Mouse (Mus musculus) midbrain, embryonic 14.5 days (tissue): Measurements from ENCODE around the gene Gramd1b. TPM values are rescaled to one million over a fixed set of nuclear protein-coding genes. Genes with fewer than 3 reads are reported as not detected.

Source experiments
- ATAC-seq: fragments of 200-750 bp; cut with Nextera tagmentation; 2 replicates; pipeline ENCODE4 v1.8.0; 2017; ENCODE audit warnings: moderate number of reproducible peaks, moderate library complexity; ENCODE audit not compliant: low FRiP score, low TSS enrichment
- DNase-seq: peaks from one replicate; pipeline ENCODE4 v3.0.0-alpha.2; 2015
- H3K27ac ChIP-seq: fragments of 300-500 bp; sonication (generic); replicated peaks from 2 replicates; pipeline ENCODE4 v1.5.1; 2014; ENCODE audit warnings: mild to moderate bottlenecking, low read depth, low read length, moderate library complexity
- H3K27me3 ChIP-seq: fragments of 300-500 bp; sonication (generic); 2 replicates; pipeline ENCODE4 v1.6.1; 2014; ENCODE audit warnings: low read length, control low read depth, mixed read lengths; ENCODE audit not compliant: control insufficient read depth, insufficient read depth
- H3K36me3 ChIP-seq: fragments of 300-500 bp; sonication (generic); 2 replicates; pipeline ENCODE4 v1.6.1; 2014; ENCODE audit warnings: low read length, control low read depth; ENCODE audit not compliant: control insufficient read depth, insufficient read depth
- H3K4me1 ChIP-seq: fragments of 300-500 bp; sonication (generic); 2 replicates; pipeline ENCODE4 v1.6.1; 2014; ENCODE audit warnings: mild to moderate bottlenecking, antibody characterized with exemption, low read length, control low read depth; ENCODE audit not compliant: control insufficient read depth, insufficient read depth
- H3K4me2 ChIP-seq: fragments of 300-500 bp; sonication (generic); 2 replicates; pipeline ENCODE4 v1.6.1; 2014; ENCODE audit warnings: mild to moderate bottlenecking, low read length, moderate library complexity
- H3K4me3 ChIP-seq: fragments of 300-500 bp; sonication (generic); replicated peaks from 2 replicates; pipeline ENCODE4 v1.5.1; 2014; ENCODE audit warnings: low read depth, low read length
- H3K9ac ChIP-seq: fragments of 300-500 bp; sonication (generic); replicated peaks from 2 replicates; pipeline ENCODE4 v1.6.1; 2014; ENCODE audit warnings: mild to moderate bottlenecking, low read length, moderate library complexity
- H3K9me3 ChIP-seq: fragments of 300-500 bp; sonication (generic); 2 replicates; pipeline ENCODE4 v1.6.1; 2016; ENCODE audit warnings: low read length, control low read depth, mixed read lengths; ENCODE audit not compliant: control insufficient read depth
- WGBS: fragments of 180-500 bp; shearing (Covaris S2); extraction: QIAGEN DNeasy Blood & Tissue Kit; methylation state at CpG from one replicate; pipeline ENCODE4 v1.1.7; 2014; 5-methylcytosine and 5-hydroxymethylcytosine counted together
- polyA plus RNA-seq: library from polyadenylated mRNA; unstranded; fragments of >200 nt; fragmentation: Nextera tagmentation; extraction: Ambion mirVana; gene quantifications from 2 replicates; pipeline ENCODE4 v1.2.1, GENCODE M21; 2014

Gramd1b gene
- polyA plus RNA-seq, 1 experiment from 2014 or later = 11.3 TPM

- no peak overlapping the region for H3K27ac ChIP-seq
- H3K4me1 ChIP-seq = no peaks in the 10 kb centered on the region
- H3K9ac ChIP-seq = no peak overlapping the region
- no peaks in the 10 kb centered on the region for H3K9me3 ChIP-seq
- no peaks in the 10 kb centered on the region for H3K27me3 ChIP-seq
- 78% methylated on average over 9 of the region's 9 CpGs for WGBS
- H3K4me2 ChIP-seq = no peak overlapping the region
- ATAC-seq = no peak
- no peak for DNase-seq
- H3K36me3 ChIP-seq = peaks cover 40% of the 10 kb centered on the region
- H3K4me3 ChIP-seq = no peak overlapping the region
Measured at GRCm38 (mm10) chr9:40316865-40317660, 214.1 kb downstream of the Gramd1b start.

GRCm38 (mm10) chr9:40311813-40312212 lies 219.4 kb downstream of the Gramd1b start:
- DNase-seq (no peak), ATAC-seq (no peak)
- Histone ChIP-seq H3K36me3 (peaks cover 65% of the 10 kb centered on the region), H3K9me3 (no peaks in the 10 kb centered on the region), H3K4me3 (no peak overlapping the region), H3K27ac (no peak overlapping the region), H3K4me2 (no peak overlapping the region), H3K4me1 (no peaks in the 10 kb centered on the region), H3K27me3 (no peaks in the 10 kb centered on the region), H3K9ac (no peak overlapping the region)
- 54% methylated on average over 9 of the region's 9 CpGs for WGBS

GRCm38 (mm10) chr9:40309876-40310275 lies 221.3 kb downstream of the Gramd1b start:
- Histone ChIP-seq H3K36me3 (peaks cover 70% of the 10 kb centered on the region), H3K27ac (no peak overlapping the region), H3K9ac (no peak overlapping the region), H3K4me3 (no peak overlapping the region), H3K27me3 (no peaks in the 10 kb centered on the region), H3K4me2 (no peak overlapping the region), H3K9me3 (no peaks in the 10 kb centered on the region), H3K4me1 (no peaks in the 10 kb centered on the region)
- DNase-seq (no peak), ATAC-seq (no peak)
- WGBS = 94% methylated on average over 6 of the region's 6 CpGs

GRCm38 (mm10) chr9:40307311-40307710 lies 223.9 kb downstream of the Gramd1b start:
- peaks cover 82% of the 10 kb centered on the region for H3K36me3 ChIP-seq
- H3K4me3 ChIP-seq = no peak overlapping the region
- no peak overlapping the region for H3K9ac ChIP-seq
- H3K9me3 ChIP-seq = no peaks in the 10 kb centered on the region
- DNase-seq (no peak), ATAC-seq (no peak)
- H3K27ac ChIP-seq = no peak overlapping the region
- WGBS = 85% methylated on average over 3 of the region's 3 CpGs
- no peaks in the 10 kb centered on the region for H3K27me3 ChIP-seq
- H3K4me2 ChIP-seq = no peak overlapping the region
- H3K4me1 ChIP-seq = no peaks in the 10 kb centered on the region

GRCm38 (mm10) chr9:40304243-40304642 lies 226.9 kb downstream of the Gramd1b start:
- Histone ChIP-seq H3K36me3 (peaks cover 79% of the 10 kb centered on the region), H3K27ac (no peak overlapping the region), H3K27me3 (no peaks in the 10 kb centered on the region), H3K9ac (no peak overlapping the region), H3K4me1 (no peaks in the 10 kb centered on the region), H3K4me2 (no peak overlapping the region), H3K9me3 (no peaks in the 10 kb centered on the region), H3K4me3 (no peak overlapping the region)
- DNase-seq (no peak), ATAC-seq (no peak)
- WGBS = 97% methylated on average over 8 of the region's 8 CpGs

- Histone ChIP-seq H3K9me3 (no peaks in the 10 kb centered on the region), H3K36me3 (peaks cover 85% of the 10 kb centered on the region), H3K4me1 (no peaks in the 10 kb centered on the region), H3K27me3 (no peaks in the 10 kb centered on the region), H3K4me3 (no peak overlapping the region), H3K9ac (no peak overlapping the region), H3K4me2 (no peak overlapping the region), H3K27ac (no peak overlapping the region)
- ATAC-seq = no peak
- no peak for DNase-seq
- WGBS = 92% methylated on average over 8 of the region's 8 CpGs
Measured at GRCm38 (mm10) chr9:40302375-40302774, 228.8 kb downstream of the Gramd1b start.

- no peak overlapping the region for H3K27ac ChIP-seq
- H3K27me3 ChIP-seq = no peaks in the 10 kb centered on the region
- no peaks in the 10 kb centered on the region for H3K9me3 ChIP-seq
- no peak for DNase-seq
- no peak overlapping the region for H3K4me3 ChIP-seq
- H3K4me1 ChIP-seq = no peaks in the 10 kb centered on the region
- WGBS = 90% methylated on average over 5 of the region's 5 CpGs
- no peak overlapping the region for H3K4me2 ChIP-seq
- no peak; the same call in 1 of the 2 replicates for ATAC-seq
- H3K9ac ChIP-seq = no peak overlapping the region
- H3K36me3 ChIP-seq = peaks cover 76% of the 10 kb centered on the region
Measured at GRCm38 (mm10) chr9:40301475-40301874, 229.7 kb downstream of the Gramd1b start.

GRCm38 (mm10) chr9:40300018-40300989 lies 230.9 kb downstream of the Gramd1b start:
- Histone ChIP-seq H3K4me2 (no peak overlapping the region), H3K27ac (no peak overlapping the region), H3K36me3 (peaks cover 66% of the 10 kb centered on the region), H3K9ac (no peak overlapping the region), H3K9me3 (no peaks in the 10 kb centered on the region), H3K4me1 (no peaks in the 10 kb centered on the region), H3K27me3 (no peaks in the 10 kb centered on the region), H3K4me3 (no peak overlapping the region)
- WGBS = 89% methylated on average over 15 of the region's 15 CpGs
- ATAC-seq = no peak
- DNase-seq = no peak
